Mouse (Mus musculus) adrenal gland (tissue): ENCODE data around the gene Tmem80.

ENCODE experiments used
- intact Hi-C: fragments of 180-260 bp; cut with DNase I; formaldehyde crosslinking; loops from one replicate; pipeline ENCODE4 v1.15.1; 2025

Gene Tmem80

DNA sequence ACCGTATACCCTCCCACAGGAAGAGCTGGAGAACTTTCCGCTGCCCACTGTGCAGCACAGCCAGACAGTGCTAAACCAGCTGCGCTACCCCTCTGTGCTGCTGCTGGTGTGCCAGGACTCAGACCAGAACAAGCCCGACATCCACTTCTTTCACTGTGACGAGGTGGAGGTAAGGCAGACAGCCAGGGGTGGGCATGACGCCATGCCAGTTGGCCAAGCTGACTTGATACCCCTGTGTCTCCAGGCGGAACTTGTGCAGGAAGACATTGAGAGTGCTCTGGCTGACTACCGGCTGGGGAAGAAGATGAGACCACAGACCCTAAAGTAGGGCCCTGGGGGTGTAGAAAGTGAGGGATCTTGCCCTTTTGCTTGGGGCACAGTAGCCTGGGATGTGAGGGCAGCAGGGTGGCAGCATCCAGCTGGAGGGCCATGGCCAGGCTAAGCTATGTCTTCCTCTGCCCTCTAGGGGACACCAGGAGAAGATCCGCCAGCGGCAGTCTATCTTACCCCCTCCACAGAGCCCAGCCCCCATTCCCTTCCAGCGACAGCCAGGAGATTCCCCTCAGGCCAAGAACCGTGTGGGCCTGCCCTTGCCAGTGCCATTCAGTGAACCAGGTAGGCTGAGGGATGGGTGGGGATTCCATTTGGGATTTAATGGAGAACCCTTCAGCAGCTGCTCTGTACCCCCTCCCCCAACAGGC lies 28.2 kb downstream of the Tmem80 start:
- intact Hi-C loops = no loop called here

DNA sequence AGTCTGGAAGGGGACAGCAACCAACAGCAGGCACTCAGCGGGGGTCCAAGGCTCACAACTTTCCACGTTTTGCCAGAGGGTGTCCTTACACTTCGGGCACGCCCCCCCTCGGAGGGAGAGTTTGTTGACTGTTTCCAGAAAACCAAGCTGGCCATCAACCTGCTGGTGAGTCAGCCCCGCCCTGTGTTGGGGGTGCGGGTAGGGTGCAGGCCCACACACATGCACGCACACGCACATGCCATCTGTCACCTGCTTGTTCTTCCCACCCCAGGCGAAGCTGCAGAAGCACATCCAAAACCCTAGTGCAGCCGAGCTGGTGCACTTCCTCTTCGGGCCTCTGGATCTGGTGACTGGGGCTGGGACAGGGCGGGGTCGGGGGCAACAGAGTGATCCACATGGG lies 29.4 kb downstream of the Tmem80 start:
- intact Hi-C loops = no loop called here

DNA sequence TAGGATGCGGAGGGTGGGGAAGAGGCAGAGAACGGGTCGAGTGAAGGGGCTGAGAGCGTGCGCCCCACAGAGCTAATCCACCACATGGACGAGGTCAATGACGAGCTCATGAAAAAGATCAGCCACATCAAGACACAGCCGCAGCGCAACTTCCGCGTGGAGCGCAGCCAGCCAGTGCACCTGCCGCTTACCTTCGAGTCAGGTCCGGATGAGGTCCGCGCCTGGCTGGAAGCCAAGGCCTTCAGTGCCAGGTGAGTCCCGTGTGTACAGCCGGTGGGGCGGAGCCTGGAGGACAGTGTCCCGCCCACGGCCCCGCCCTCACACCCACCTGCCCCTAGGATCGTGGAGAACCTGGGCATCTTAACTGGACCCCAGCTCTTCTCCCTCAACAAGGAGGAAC lies 34.0 kb downstream of the Tmem80 start:
- intact Hi-C loops = loop anchor here (5.0 to 10.0 kb wide), 3 partner anchors 97 to 267 kb away; partner anchors contain the start of genes Irf7 and Phrf1

DNA sequence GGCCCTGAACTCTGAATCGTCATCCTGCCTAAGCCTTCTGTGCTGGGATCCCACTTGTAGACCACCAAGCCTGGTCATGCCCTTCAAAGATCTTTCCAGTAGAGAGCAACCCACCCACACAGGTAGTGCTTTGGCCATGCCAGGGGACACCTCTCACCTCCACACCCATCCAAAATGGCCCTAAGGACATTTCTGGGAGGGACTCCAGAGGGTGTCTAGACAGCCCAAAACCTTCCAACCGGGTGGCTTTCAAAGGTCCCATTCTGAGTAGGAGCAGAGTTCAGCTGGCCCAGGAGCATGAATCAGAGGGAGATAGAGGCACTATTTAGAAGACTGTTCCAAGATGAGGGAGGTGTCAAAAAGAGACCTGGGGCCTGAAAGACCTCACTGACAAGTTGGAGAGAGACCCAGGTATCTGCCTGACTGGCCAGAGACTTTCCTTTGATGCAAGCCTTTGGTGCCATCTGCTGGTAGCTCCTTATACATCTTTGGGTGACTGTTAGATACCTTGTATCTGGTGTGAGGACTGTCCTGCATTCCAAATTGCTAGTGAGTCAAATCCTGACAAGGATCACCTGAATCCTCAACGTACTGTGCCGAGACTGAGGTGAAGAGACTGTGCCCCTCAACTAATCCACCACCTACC lies 35.7 kb downstream of the Tmem80 start:
- intact Hi-C loops = loop anchor here (5.0 to 10.0 kb wide), 3 partner anchors 98 to 268 kb away; partner anchors contain the start of genes Irf7 and Phrf1

DNA sequence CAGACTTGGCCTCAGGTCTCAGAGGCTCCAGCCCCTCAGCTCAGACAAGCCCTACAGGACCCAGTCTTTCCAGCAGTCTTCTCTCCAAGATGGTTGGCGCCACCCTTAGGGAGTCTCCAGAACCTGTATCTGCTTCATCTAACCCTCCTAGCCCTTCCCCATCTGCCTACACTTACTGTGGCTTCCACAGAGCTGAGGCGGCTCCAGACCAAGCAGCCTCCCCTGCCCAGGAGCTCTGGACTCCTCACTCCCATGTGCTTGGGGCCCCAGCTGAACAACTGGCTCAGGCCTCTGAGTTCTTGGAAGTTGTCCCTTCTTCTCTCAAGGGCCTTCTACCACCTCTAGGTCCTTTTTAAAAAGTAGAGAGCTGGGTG lies 36.2 kb downstream of the Tmem80 start:
- intact Hi-C loops = loop anchor here (5.0 to 10.0 kb wide), 3 partner anchors 99 to 269 kb away; partner anchors contain the start of genes Irf7 and Phrf1

DNA sequence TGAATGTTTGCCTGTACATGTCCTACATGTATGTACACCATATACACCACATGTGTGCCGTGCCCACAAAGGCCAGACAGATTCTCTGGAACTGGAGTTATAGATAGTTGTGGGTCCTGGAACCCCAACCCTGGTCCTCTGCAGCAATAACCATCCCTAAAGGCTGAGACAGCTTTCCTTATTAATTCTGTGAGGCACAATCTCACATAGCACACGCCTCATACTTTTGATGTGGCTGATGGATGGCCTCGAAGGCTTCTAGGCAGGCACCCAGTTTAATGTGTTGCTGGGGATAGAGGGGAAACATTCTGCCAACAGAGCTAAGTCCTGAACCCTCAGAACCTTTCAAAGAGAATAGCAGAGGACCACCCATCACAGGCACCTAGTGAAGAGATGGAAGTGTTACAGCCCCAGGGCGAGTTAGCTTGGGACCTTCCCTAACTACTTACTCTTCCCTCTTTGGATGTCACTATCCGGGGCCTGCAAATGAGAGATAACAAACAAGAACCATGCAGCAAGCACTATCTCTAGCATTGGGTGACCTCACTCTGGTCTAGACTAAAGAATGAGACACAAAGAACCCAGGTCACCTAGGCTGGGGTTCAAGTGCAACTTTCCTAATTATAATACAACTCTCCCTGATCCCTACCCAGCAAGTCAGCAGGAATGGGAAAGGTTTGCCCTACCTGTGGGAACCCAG lies 37.0 kb downstream of the Tmem80 start:
- intact Hi-C loops = loop anchor here (5.0 to 10.0 kb wide), 3 partner anchors 100 to 270 kb away; partner anchors contain the start of genes Irf7 and Phrf1

DNA sequence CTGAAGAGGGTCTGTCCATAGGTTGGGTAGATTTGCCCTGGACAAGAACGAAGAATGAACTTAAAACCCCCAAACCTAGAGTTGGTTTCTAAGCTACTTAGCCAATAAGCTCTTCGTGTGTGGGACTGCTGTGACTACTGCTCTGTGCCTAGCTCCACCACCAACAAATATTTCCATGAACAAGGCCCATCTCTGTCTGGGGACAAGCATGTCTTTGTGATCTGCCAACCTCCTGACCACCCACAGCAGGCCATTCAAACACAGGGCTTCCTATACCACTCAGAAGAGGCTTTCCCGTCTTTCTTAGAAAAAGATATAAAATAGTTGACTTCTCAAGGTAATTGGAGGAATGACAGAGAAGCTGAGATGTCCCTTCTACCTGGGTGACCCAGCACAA lies 37.5 kb downstream of the Tmem80 start:
- intact Hi-C loops = loop anchor here (10.0 kb wide), 2 partner anchors 100 to 270 kb away; partner anchors contain the start of gene Irf7

DNA sequence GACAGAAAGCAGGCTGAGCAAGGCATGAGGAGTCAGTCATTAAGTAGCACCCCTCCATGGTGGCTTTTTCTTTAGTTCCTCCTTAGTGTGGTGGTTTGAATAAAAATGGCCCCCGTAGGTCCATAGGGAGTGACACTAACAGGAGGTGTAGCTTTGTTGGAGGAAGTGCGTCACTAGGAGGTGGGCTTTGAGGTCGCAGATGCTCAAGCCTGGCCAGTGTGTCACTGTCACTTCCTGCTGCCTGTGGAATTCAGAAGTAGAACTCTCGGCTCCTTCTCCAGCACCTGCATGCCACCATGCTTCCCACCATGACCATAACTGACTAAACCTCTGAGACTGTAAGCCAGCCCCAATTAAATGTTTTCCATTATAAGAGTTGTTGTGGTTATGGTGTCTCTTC lies 39.8 kb downstream of the Tmem80 start:
- intact Hi-C loops = loop anchor here (10.0 kb wide), 2 partner anchors 103 to 273 kb away; partner anchors contain the start of gene Irf7

DNA sequence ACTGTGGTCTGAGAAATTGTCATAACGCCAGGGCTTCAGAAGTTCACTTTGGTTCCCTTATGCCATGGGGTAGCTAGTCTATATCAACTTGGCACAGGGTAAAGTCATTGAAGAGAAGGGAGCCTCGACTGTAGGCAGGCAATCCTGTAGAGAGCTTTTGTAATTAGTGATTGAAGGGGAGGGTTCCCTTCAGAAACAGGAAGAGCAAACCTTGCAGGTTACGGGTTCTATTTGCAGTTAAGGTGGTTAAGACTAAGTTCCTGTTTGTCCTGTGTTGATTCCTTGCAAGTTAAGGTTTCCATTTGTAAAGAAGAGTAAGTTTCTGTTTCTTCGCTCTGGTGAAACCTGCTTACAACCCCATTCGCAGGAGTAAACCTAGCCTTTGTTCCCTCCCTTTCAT lies 42.4 kb downstream of the Tmem80 start:
- intact Hi-C loops = loop anchor here (5.0 to 10.0 kb wide), 3 partner anchors 105 to 1253 kb away; partner anchors contain the start of genes Echs1, Irf7 and Paox

DNA sequence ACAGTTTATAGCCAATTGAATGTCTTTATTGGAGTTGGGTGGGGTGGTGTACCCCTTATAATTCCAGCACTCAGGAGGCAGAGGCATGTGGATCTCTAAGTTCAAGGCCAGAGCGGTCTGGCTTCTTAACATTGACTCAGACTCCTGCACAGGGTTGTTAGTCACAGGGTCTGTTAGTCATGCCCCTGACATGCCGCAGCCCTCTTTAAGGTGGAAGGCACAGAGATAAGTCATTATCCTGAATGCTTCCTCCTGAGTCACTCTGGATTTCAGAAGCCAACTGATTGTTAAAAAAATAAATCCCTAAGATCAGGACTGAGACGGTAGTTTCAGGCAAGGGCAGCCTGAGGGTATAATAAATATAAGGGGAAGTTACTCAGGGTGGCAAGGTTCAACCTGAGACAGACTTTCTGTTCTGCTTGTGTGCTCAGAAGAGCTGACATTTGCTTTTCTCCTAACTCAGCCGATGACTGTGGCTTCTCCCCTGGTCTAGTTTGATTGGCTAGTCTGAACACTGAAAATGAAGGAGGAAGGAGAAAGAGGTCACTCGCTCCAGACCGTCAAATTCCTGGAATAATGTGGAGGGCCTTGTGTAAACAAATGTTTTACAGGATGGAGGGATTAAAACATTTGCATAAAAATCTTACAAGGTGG lies 44.5 kb downstream of the Tmem80 start:
- intact Hi-C loops = loop anchor here (5.0 kb wide), 1 partner anchor 1255 kb away; the partner anchor contains the start of genes Echs1 and Paox

DNA sequence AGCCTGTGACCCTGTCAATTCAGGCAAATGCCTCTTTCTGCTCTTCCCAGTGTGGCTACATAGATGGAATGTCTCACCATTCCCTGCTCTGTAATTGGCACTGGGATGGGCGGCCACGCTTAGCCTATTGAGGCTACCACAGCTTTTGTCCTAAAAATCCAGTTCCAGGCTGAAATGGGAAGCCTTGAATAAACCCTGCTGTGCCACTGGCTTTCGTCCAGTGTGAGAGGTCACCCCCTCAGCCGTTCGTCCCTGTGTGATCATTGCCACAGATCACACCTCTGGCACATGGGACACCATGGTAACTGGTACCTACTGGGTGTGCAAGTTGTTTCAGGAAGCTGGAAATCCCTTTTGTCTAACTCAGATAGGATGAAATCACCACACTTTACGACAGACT lies 46.1 kb downstream of the Tmem80 start:
- intact Hi-C loops = loop anchor here (5.0 kb wide), 1 partner anchor 1256 kb away; the partner anchor contains the start of genes Echs1 and Paox

DNA sequence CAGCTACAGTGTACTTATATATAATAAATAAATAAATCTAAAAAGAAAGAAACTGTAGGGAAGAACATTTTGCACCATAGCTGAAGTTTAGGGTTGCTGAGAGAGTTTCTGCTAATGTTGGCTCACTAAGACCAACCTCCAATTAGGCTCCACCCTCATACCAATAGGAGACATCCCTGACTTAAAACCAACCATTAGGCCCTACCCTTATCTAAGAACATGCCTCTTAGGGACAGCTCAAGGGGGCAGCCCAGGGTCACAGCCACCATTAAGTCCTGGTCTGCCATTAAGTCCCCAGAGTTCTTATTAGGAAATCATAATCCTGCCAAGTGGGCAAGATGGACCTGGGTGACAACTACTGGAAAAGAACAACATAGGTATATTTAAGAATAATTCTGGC lies 46.9 kb downstream of the Tmem80 start:
- intact Hi-C loops = loop anchor here (5.0 kb wide), 1 partner anchor 1257 kb away; the partner anchor contains the start of genes Echs1 and Paox

DNA sequence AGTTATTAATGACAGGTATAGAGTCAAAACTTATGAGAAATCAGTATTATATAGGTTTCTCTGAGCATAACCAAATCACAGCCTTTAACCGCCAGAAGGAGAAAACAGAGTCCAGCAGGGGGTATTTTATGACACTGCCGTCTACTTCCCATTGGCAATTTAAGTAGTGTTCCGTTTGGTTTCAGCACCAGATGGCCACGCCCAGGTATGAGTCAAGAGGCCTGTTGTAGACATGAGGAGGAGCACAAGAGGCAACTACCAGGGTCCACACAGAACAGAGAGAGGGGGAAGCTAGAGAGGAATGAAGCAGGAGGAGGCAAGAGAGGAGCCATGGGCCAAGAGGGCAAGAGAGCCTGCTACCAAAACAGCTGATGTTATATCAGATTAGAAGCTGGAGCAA lies 52.0 kb downstream of the Tmem80 start:
- intact Hi-C loops = no loop called here

DNA sequence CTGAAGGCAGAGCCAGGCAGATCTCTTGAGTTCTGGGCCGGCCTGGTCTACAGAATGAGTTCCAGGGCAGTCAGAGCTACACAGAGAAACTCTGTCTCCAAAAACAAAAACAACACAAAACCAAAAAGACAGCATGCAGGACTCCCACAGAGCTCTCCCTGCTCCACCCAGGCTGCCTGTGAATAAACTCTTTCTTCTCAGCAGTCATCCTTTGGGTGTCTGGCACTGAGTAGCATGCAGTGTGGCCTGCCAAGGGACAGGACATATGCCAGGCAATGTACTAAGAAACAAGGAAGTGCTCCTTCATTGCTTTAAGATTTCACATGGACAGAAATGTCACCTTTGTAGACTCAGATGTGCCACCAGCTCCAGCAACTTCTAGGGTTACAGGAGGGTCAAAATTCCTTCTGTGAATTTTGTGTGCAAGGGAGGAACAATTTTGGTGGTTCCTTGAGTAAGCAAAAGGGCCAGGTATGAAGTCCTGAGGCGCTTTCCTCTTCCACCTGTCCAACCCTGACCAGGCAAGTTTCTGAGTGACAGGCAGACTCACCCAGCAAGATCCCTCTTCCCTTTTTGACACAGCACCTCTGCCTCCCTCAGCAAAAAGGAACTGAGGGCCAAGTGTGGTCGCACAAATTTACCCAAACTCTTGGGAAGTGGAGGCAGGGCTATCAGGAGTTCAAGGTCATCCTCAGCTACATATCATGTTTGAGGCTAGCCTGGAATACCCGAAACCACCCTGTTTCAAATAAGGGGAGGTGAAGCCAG lies 53.7 kb downstream of the Tmem80 start:
- intact Hi-C loops = no loop called here
